Mouse (Mus musculus) heart, postnatal 0 days (tissue): ENCODE results near the gene Zdhhc6.

Source experiments
- CTCF ChIP-seq: IDR thresholded peaks from 2 replicates; pipeline ENCODE4 v1.5.1; 2016; ENCODE audit warnings: antibody characterized with exemption, control low read depth, low read depth
- EP300 ChIP-seq: IDR thresholded peaks from 2 replicates; pipeline ENCODE4 v1.6.1; 2016; ENCODE audit warnings: antibody characterized with exemption, low read depth

DNA sequence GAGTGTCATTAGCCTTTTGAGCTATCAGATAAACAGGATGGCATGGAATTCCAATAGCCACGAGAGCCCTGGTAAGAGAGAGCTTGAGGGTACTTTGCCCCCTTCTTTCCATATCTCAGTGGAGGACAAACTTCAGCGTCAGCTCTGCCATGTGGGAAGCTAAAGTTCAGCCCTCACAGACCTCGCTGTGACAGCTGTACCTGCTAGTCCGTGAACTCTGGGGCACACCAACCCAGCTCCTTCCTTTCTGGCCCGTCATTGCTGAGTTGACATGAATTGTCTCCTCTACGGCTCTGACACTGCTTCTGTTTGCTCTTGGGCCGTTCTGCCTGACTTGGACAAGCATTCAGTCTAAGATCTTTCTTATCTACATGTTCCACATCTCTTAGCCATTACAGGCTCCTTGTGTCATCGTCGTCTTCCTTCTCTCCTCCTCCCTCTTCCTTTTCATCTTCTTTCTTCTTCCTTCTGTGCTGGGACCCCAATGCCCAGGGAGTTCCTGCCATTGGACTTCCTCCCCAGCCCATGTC is 67.8 kb downstream of the Zdhhc6 start:
- TF ChIP-seq CTCF: no peak
- no peak for TF ChIP-seq EP300
